Mouse (Mus musculus) left cerebral cortex, postnatal 14 days (tissue): Measurements from ENCODE around the gene Itm2b. TPM values are rescaled to one million over a fixed set of nuclear protein-coding genes. Genes with fewer than 3 reads are reported as not detected.

Experiments
- DNase-seq, 2 experiments: peaks; one replicate each; pipeline ENCODE4 v3.0.0; 2021 to 2022; ENCODE audit warnings: low spot score in 2 of 2, mixed read lengths in 1 of 2
- intact Hi-C: fragments of 180-260 bp; cut with DNase I; formaldehyde crosslinking; loops from one replicate; pipeline ENCODE4 v1.15.1; 2025
- total RNA-seq, 2 experiments: library from RNA; stranded (reverse); gene quantifications; 2 replicates each; pipeline ENCODE4 v1.2.3; 2021

The Itm2b gene
- total RNA-seq, 2 experiments from 2014 or later = 732 to 742 TPM

- intact Hi-C loops = loop anchor here (5.0 kb wide), 1 partner anchor 46 kb away; the partner anchor contains the start of gene Rb1
- DNase-seq = no peak
Observed at GRCm38 (mm10) chr14:73373606-73374005, 11.5 kb downstream of the Itm2b start.

GRCm38 (mm10) chr14:73372990-73373389, 12.1 kb downstream of the Itm2b start:
- DNase-seq = no peak
- intact Hi-C loops = loop anchor here (5.0 kb wide), 1 partner anchor 46 kb away; the partner anchor contains the start of gene Rb1

GRCm38 (mm10) chr14:73371577-73371976, 13.5 kb downstream of the Itm2b start:
- intact Hi-C loops = loop anchor here (5.0 kb wide), 1 partner anchor 44 kb away; the partner anchor contains the start of gene Rb1
- no peak for DNase-seq

GRCm38 (mm10) chr14:73370695-73371372, 14.3 kb downstream of the Itm2b start:
- DNase-seq = no peak
- intact Hi-C loops = loop anchor here (5.0 kb wide), 1 partner anchor 44 kb away; the partner anchor contains the start of gene Rb1

- no peak for DNase-seq
- intact Hi-C loops = loop anchor here (5.0 kb wide), 1 partner anchor 43 kb away; the partner anchor contains the start of gene Rb1
Observed at GRCm38 (mm10) chr14:73370078-73370670, 14.9 kb downstream of the Itm2b start.

- intact Hi-C loops = loop anchor here (5.0 kb wide), 1 partner anchor 42 kb away; the partner anchor contains the start of gene Rb1
- no peak for DNase-seq
Observed at GRCm38 (mm10) chr14:73369634-73370033, 15.5 kb downstream of the Itm2b start.

GRCm38 (mm10) chr14:73368966-73369365, 16.1 kb downstream of the Itm2b start:
- no peak for DNase-seq
- intact Hi-C loops = no loop called here

- no peak for DNase-seq
- intact Hi-C loops = no loop called here
Observed at GRCm38 (mm10) chr14:73368221-73368620, 16.9 kb downstream of the Itm2b start.

- DNase-seq = peak; percentile 24 to 45
- intact Hi-C loops = no loop called here
Observed at GRCm38 (mm10) chr14:73366278-73366677, 18.8 kb downstream of the Itm2b start.

GRCm38 (mm10) chr14:73363782-73364181, 21.3 kb downstream of the Itm2b start:
- intact Hi-C loops = no loop called here
- no peak for DNase-seq

GRCm38 (mm10) chr14:73354700-73355099, 30.4 kb downstream of the Itm2b start:
- intact Hi-C loops = no loop called here
- no peak for DNase-seq

- DNase-seq = no peak
- intact Hi-C loops = no loop called here
Observed at GRCm38 (mm10) chr14:73351118-73351517, 34.0 kb downstream of the Itm2b start.

- intact Hi-C loops = no loop called here
- no peak for DNase-seq
Observed at GRCm38 (mm10) chr14:73350029-73350428, 35.1 kb downstream of the Itm2b start.

- no peak for DNase-seq
- intact Hi-C loops = no loop called here
Observed at GRCm38 (mm10) chr14:73349061-73349670, 35.9 kb downstream of the Itm2b start.

GRCm38 (mm10) chr14:73347302-73347701, 37.8 kb downstream of the Itm2b start:
- DNase-seq = no peak
- intact Hi-C loops = no loop called here

GRCm38 (mm10) chr14:73345614-73346013, 39.5 kb downstream of the Itm2b start:
- DNase-seq = no peak
- intact Hi-C loops = no loop called here

- intact Hi-C loops = no loop called here
- no peak for DNase-seq
Observed at GRCm38 (mm10) chr14:73340051-73340755, 44.9 kb downstream of the Itm2b start.

- no peak for DNase-seq
- intact Hi-C loops = no loop called here
Observed at GRCm38 (mm10) chr14:73339615-73340014, 45.5 kb downstream of the Itm2b start.

GRCm38 (mm10) chr14:73336316-73337080, 48.6 kb downstream of the Itm2b start:
- intact Hi-C loops = no loop called here
- no peak for DNase-seq
